26 mouse cellular contexts compared by ENCODE assay signal in the genomic region with DNA sequence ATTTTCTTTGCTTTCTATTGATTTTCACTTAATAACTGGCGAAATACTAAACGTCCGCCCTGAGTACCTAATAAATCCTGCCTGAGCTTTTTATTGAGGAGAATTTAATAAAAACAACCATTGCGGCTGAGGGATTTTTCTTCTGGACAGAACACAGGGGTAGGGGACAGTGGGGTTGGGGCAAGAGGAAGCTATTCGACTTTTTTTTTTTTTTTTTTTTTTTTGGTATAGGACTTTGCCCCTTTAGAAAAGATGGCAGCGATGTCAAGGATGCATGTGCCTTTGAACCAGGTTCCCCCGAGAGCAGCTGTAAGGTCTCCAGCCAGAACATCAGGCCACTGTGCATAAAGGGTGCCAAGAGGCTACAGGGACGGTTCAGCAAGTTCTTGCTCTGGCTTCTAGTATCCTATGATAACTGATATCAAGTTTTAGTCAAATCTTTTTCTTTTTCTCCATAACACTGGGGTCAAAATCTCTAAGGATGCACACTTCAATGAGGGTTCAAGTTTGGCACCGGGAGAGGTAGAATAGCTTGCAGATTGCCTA.
DNase-seq lines count a peak whose midpoint lies in the region; ATAC-seq and TF ChIP-seq lines count a peak whose summit lies in the region.
"Had no signal": no experiment of that assay in that cellular context is flagged by ENCODE, and none has a peak within 500 bp of the region (broad histone marks: within the 10 kb centered on the region; RNA-seq: fewer than 3 reads in every experiment).

No protein-coding gene starts in this region.

- H3K27me3 ChIP-seq in kidney, embryonic 16.5 days (ENCODE audit: insufficient read depth, low read length), result no peaks in the 10 kb centered on the region
- no peaks in the 10 kb centered on the region for H3K27me3 ChIP-seq in lung, embryonic 16.5 days (ENCODE audit: control insufficient read depth, insufficient read depth, low read depth, low read length)
- no peaks in the 10 kb centered on the region for H3K27me3 ChIP-seq in intestine, postnatal 0 days (replicated peaks; ENCODE audit: control insufficient read depth, insufficient read depth, low read length)
- no peaks in the 10 kb centered on the region for H3K27me3 ChIP-seq in stomach, embryonic 16.5 days (ENCODE audit: control insufficient read depth, insufficient read depth, low read length)
- no peaks in the 10 kb centered on the region for H3K27me3 ChIP-seq in hindbrain, embryonic 16.5 days (replicated peaks; ENCODE audit: control insufficient read depth, insufficient read depth, low read length)
- H3K27me3 ChIP-seq: embryonic facial prominence, embryonic 15.5 days; liver, embryonic 13.5 days; megakaryocyte, embryonic 14.5 days; midbrain, embryonic 15.5 days; neural tube, embryonic 12.5 days had no signal

- no peak for ATAC-seq in kidney, embryonic 16.5 days (ENCODE audit: low FRiP score, low TSS enrichment)
- ATAC-seq in lung, embryonic 16.5 days (ENCODE audit: low read depth), result no peak
- ATAC-seq in intestine, postnatal 0 days, result no peak
- no peak for ATAC-seq in stomach, embryonic 16.5 days (ENCODE audit: insufficient read depth, low FRiP score)
- no peak for ATAC-seq in hindbrain, embryonic 16.5 days
- ATAC-seq: forebrain, embryonic 14.5 days; hindbrain, postnatal 0 days; midbrain, embryonic 15.5 days had no signal

- 41% methylated on average over 9 of the region's 9 CpGs for WGBS in kidney, embryonic 16.5 days
- 67% methylated on average over 9 of the region's 9 CpGs for WGBS in lung, embryonic 16.5 days
- 57% methylated on average over 9 of the region's 9 CpGs for WGBS in intestine, postnatal 0 days
- 49% methylated on average over 9 of the region's 9 CpGs for WGBS in stomach, embryonic 16.5 days
- 86% methylated on average over 9 of the region's 9 CpGs for WGBS in hindbrain, embryonic 16.5 days

- H3K9me3 ChIP-seq in kidney, embryonic 16.5 days (ENCODE audit: low read length), result no peaks in the 10 kb centered on the region
- H3K9me3 ChIP-seq in lung, embryonic 16.5 days (ENCODE audit: control insufficient read depth, low read length), result no peaks in the 10 kb centered on the region
- no peaks in the 10 kb centered on the region for H3K9me3 ChIP-seq in intestine, postnatal 0 days (ENCODE audit: control insufficient read depth)
- H3K9me3 ChIP-seq in stomach, embryonic 16.5 days (replicated peaks; ENCODE audit: control insufficient read depth, low read length), result no peaks in the 10 kb centered on the region
- H3K9me3 ChIP-seq in hindbrain, embryonic 16.5 days (ENCODE audit: control insufficient read depth, low read length), result no peaks in the 10 kb centered on the region
- H3K9me3 ChIP-seq: embryonic facial prominence, embryonic 15.5 days; hindbrain, embryonic 10.5 days; liver, embryonic 13.5 days; midbrain, embryonic 15.5 days; neural tube, embryonic 12.5 days had no signal

- no peak for DNase-seq in kidney, adult 9 months
- DNase-seq in lung, postnatal 25 days (ENCODE audit: low spot score), result no peak
- DNase-seq in layer of hippocampus, postnatal 10 days (ENCODE audit: low spot score in 2 of 2), result no peak
- DNase-seq: cerebellum, adult 9-10 months; gastrocnemius, adult 2 months; layer of hippocampus, adult 9-11 months; left cerebral cortex, postnatal 4 days; liver, embryonic 13.5 days; lung, postnatal 14 days; right cerebral cortex, postnatal 14 days; spleen, adult 18-20 months; thymus, adult 18-20 months; thymus, postnatal 36 days had no signal

- H3K4me3 ChIP-seq in kidney, embryonic 16.5 days (ENCODE audit: low read length), result peak overlapping the region; percentile 19; the same call in 1 of the 2 replicates
- 0 out of 2 replicates have a peak overlapping the region, but pooled peaks have one; percentile 6 for H3K4me3 ChIP-seq in lung, embryonic 16.5 days (ENCODE audit: low read length)
- H3K4me3 ChIP-seq in intestine, postnatal 0 days (ENCODE audit: low read depth, low read length), result no peak overlapping the region
- peak overlapping the region; percentile 15; the same call in 1 of the 2 replicates for H3K4me3 ChIP-seq in stomach, embryonic 16.5 days (replicated peaks; ENCODE audit: low read length)
- no peak overlapping the region for H3K4me3 ChIP-seq in hindbrain, embryonic 16.5 days (ENCODE audit: low read length)
- H3K4me3 ChIP-seq: embryonic facial prominence, embryonic 15.5 days; gastrocnemius, adult 2 months; hindbrain, embryonic 10.5 days; left cerebral cortex, adult 2 months; liver, embryonic 13.5 days; megakaryocyte, embryonic 14.5 days; midbrain, embryonic 15.5 days; neural tube, embryonic 12.5 days had no signal

- peak overlapping the region; percentile 43 for H3K4me2 ChIP-seq in kidney, embryonic 16.5 days (replicated peaks; ENCODE audit: low read depth, low read length)
- H3K4me2 ChIP-seq in lung, embryonic 16.5 days (ENCODE audit: low read depth, low read length), result peak overlapping the region; percentile 36
- peak overlapping the region; percentile 37; the same call in 1 of the 2 replicates for H3K4me2 ChIP-seq in intestine, postnatal 0 days (replicated peaks; ENCODE audit: low read depth)
- peak overlapping the region; percentile 45 for H3K4me2 ChIP-seq in stomach, embryonic 16.5 days (ENCODE audit: low read depth, low read length)
- no peak overlapping the region for H3K4me2 ChIP-seq in hindbrain, embryonic 16.5 days (ENCODE audit: low read length)
- H3K4me2 ChIP-seq: embryonic facial prominence, embryonic 15.5 days; liver, embryonic 13.5 days; midbrain, embryonic 15.5 days; neural tube, embryonic 12.5 days had no signal

- H3K4me1 ChIP-seq in kidney, embryonic 16.5 days (ENCODE audit: insufficient read depth, low read length), result peaks cover 24% of the 10 kb centered on the region; the same call in 1 of the 2 replicates
- peaks cover 17% of the 10 kb centered on the region for H3K4me1 ChIP-seq in lung, embryonic 16.5 days (replicated peaks; ENCODE audit: control insufficient read depth, insufficient read depth, low read length)
- H3K4me1 ChIP-seq in intestine, postnatal 0 days (replicated peaks; ENCODE audit: control insufficient read depth, insufficient read depth, low read length), result no peaks in the 10 kb centered on the region
- no peaks in the 10 kb centered on the region for H3K4me1 ChIP-seq in stomach, embryonic 16.5 days (ENCODE audit: control insufficient read depth, insufficient read depth, low read length)
- H3K4me1 ChIP-seq in hindbrain, embryonic 16.5 days (ENCODE audit: control insufficient read depth, insufficient read depth, low read depth, low read length), result no peaks in the 10 kb centered on the region
- H3K4me1 ChIP-seq: embryonic facial prominence, embryonic 15.5 days; hindbrain, embryonic 10.5 days; liver, embryonic 13.5 days; midbrain, embryonic 15.5 days; neural tube, embryonic 12.5 days had no signal

- H3K9ac ChIP-seq in kidney, embryonic 16.5 days (replicated peaks; ENCODE audit: low read length), result 0 out of 2 replicates have a peak overlapping the region, but pooled peaks have one; percentile 12
- no peak overlapping the region for H3K9ac ChIP-seq in lung, embryonic 16.5 days (ENCODE audit: low read length)
- H3K9ac ChIP-seq in intestine, postnatal 0 days (ENCODE audit: low read depth, low read length), result no peak overlapping the region
- H3K9ac ChIP-seq in stomach, embryonic 16.5 days (ENCODE audit: low read length), result no peak overlapping the region
- no peak overlapping the region for H3K9ac ChIP-seq in hindbrain, embryonic 16.5 days (ENCODE audit: low read depth, low read length)
- H3K9ac ChIP-seq: embryonic facial prominence, embryonic 15.5 days; liver, embryonic 13.5 days; midbrain, embryonic 15.5 days; neural tube, embryonic 12.5 days had no signal

- H3K27ac ChIP-seq in kidney, embryonic 16.5 days (ENCODE audit: low read length), result peak overlapping the region; percentile 92
- H3K27ac ChIP-seq in lung, embryonic 16.5 days (ENCODE audit: low read length), result peak overlapping the region; percentile 63
- H3K27ac ChIP-seq in intestine, postnatal 0 days (ENCODE audit: low read depth, low read length), result no peak overlapping the region
- no peak overlapping the region for H3K27ac ChIP-seq in stomach, embryonic 16.5 days (ENCODE audit: low read length)
- H3K27ac ChIP-seq in hindbrain, embryonic 16.5 days (ENCODE audit: low read depth, low read length), result no peak overlapping the region
- H3K27ac ChIP-seq: embryonic facial prominence, embryonic 15.5 days; gastrocnemius, adult 2 months; hindbrain, embryonic 10.5 days; hindbrain, postnatal 0 days; left cerebral cortex, adult 2 months; liver, embryonic 13.5 days; midbrain, embryonic 15.5 days; neural tube, embryonic 12.5 days had no signal

- no peak for TF ChIP-seq CTCF in intestine, postnatal 0 days (IDR thresholded peaks at IDR 0.05; ENCODE audit: low read depth)

- H3K36me3 ChIP-seq in kidney, embryonic 16.5 days (ENCODE audit: insufficient read depth, low read length), result no peaks in the 10 kb centered on the region
- no peaks in the 10 kb centered on the region for H3K36me3 ChIP-seq in lung, embryonic 16.5 days (ENCODE audit: control insufficient read depth, insufficient read depth, low read length)
- H3K36me3 ChIP-seq in intestine, postnatal 0 days (ENCODE audit: control insufficient read depth, insufficient read depth), result no peaks in the 10 kb centered on the region
- H3K36me3 ChIP-seq in stomach, embryonic 16.5 days (ENCODE audit: control insufficient read depth, insufficient read depth, low read length), result no peaks in the 10 kb centered on the region
- H3K36me3 ChIP-seq in hindbrain, embryonic 16.5 days (ENCODE audit: control insufficient read depth, insufficient read depth, low read length), result no peaks in the 10 kb centered on the region
- H3K36me3 ChIP-seq: embryonic facial prominence, embryonic 15.5 days; hindbrain, embryonic 10.5 days; liver, embryonic 13.5 days; midbrain, embryonic 15.5 days; neural tube, embryonic 12.5 days had no signal

Comparison
In these comparisons a context has a peak if more than half of its experiments do, and no peak if none do; other contexts are left out.
1. H3K27ac ChIP-seq: peak in kidney, embryonic 16.5 days (single experiment) and lung, embryonic 16.5 days (single experiment); none in intestine, postnatal 0 days (single experiment), stomach, embryonic 16.5 days (single experiment) and hindbrain, embryonic 16.5 days (single experiment).
2. H3K4me3 ChIP-seq: peak in kidney, embryonic 16.5 days (single experiment), lung, embryonic 16.5 days (single experiment) and stomach, embryonic 16.5 days (single experiment); none in intestine, postnatal 0 days (single experiment) and hindbrain, embryonic 16.5 days (single experiment).